Mouse (Mus musculus): Measurements from ENCODE around the gene Arid3c.
"Not testable (repeated sequence)": the region's sequence is repeated elsewhere in the genome, so short reads cannot be mapped to it uniquely, and the experiment has no call there.

Arid3c gene

DNA sequence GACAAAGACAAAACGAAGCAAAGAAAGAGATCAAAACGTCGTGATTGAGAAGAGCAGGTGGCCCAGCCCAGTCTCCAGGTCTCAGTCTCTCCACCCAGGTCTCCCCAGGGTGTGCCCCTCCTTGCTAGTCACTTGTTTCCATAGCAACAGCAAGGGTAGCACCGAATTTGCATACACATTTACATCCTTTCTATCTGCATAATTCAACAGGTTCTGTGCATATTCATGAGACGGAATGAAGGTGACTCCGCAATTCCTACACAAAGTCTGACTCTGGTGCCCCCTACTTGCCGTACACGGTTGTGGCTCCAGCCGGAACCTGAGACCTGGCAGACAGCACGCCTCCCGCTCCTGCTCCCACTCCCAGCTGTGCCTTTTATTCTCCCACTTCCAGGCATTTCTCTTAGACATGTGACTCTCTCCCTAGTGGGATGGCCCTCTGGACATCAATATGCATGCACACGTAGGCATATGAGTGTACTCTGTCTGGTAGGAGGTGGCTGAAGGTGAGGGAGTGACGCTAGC lies 23.9 kb downstream of the Arid3c start:
- CTCF ChIA-PET: interaction anchor here (0.8 kb wide), 1 partner anchor 93 kb away, joined by 3 read pairs; no protein-coding TSS in a partner anchor

DNA sequence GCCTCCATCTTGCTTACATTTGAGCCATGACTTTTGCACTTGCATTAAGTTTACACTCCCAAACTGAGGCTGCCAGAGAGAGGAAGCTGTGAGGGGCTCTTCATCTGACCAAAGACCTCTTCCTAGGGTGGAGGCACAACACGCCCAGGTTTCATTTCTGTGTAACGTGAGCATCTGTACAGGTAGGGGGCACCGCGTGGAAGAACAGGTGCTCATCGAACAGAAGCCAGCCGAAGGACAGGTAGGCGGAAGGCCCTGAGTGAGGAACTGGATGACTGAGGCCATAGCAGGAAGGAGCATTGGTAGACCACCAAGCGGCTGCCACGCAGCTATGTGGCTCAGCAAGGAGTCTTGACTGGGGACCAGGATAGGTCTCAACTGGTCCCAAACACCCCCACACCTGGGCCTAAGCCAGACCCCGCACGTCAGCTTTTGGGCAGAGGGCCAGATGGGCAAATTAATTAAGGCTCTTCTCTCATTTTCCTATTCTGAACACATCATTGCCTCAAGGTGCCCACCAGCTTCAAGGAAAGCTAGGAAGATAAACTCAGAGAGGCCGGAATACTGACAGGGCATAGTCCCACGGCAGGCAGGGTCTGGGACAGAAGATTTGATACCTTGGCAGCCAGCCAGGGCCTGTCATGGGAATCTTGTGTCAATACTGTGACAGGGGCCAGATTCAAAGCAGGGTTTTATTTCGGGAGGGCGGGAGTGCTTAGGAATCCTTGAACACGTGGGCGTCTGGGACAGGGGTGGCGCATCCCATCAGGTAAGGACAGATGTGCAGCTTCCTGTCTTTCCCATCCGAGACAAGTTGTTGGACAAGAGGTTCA lies 24.8 kb downstream of the Arid3c start:
- CTCF ChIA-PET: no interaction called here

DNA sequence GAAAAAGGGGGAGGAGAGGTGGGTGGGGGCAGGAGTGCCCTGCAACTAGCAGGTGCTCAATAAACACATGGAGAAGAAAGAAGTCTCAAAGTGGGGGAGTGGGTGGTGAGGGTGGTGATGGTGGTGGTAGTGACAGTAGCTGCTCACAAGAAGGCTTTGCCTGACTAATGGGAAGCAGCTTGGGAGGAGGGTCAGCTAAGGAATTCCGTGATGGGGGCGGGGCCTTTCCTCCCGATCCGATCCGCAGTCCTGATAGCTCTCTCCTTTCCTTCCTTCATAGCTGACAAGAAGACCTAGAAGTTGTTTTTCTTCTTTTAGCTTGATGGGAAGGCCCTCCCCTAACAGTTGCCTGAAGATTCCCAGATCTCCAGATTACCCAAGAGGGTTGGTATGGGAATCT lies 26.3 kb downstream of the Arid3c start:
- CTCF ChIA-PET: no interaction called here

DNA sequence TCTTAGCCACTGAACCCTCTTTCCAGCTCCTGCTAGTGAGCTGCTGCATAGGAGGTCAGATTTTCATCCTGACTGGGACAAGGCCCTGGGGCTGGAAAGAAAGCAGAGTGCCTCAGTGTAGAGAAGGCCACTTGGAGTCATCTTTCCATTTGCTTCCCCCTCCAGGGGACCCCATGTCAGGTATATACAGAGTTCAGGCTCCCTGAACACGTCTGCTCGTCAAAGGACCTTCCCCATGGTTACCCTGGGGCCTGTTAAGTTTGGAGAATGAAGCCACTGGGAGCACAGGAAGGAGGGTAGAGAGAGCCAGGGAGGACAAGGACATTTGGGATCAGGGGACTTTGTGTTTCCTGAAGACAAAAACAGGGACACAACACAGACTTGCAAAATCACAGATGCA lies 28.7 kb downstream of the Arid3c start:
- CTCF ChIA-PET: not testable (repeated sequence)

DNA sequence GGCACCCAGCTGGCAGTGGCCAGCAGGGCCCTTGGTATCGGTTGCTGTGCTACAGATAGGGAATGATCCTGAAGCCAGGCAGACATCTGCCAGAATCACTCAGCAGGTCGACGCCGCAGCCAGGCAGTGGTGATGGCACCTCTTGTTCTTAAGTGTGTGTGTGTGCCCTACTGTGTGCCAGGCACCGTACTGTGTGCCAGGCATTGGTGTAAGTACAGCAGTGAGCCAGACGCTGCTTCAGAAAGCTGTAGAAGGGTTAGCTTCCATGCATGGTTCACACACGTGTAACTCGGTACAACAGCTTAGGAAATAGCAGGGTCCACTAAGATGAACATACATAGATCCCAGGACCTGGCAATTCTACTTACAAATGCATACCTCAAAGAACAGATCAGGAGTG lies 30.7 kb downstream of the Arid3c start:
- CTCF ChIA-PET: not testable (repeated sequence)

DNA sequence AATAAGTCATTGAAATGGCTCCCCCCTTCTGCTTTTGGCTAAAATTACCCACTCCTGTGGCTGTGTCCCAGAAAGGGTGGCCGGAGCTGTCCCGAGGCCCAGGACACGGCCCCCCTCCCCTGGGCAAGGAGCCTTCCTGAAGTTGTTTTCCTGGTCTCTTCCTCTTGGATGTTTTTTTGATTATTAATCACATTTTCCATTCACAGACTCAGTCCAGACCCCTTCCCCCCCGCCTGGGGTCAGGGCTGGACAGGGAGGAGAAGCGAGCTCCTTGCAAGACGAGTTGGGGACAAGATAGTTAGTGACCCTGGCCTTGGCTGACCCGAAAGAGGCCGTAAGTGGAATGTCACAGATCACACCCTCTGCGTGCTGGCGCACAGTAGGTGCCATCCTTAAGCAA lies 31.2 kb downstream of the Arid3c start, which contains the start of gene Il11ra1:
Gene Il11ra1 (plus strand): TSS at position 207 of the 400 bp plus-strand sequence.
- CTCF ChIA-PET: not testable (repeated sequence)

DNA sequence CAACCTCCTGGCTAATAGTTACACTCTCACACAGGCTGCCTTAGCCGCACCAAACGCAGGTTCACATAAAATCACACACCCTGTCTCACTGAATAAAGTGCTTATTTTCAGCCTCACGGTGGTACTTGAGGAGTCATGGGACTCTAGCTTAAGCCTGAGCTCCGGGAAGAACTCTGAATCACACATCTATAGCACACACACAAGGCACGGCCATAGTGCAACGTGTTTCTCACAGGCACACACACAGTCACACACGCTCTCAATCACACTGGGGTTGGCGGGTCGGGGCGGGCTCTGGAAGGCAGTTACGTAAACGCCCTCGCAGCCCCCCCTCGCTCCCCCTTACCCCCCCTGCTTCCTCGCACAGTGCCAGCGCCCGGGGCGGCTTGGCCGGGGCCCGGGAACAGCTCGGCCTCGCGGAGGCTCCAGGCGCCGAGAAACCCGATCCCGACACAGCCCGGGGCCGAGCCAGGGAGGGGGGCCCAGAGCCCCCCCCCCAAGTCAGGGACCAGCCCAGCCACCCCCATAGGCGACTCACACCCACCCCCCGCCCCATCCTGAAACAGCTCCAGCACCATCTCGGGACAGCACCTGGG lies 32.4 kb downstream of the Arid3c start:
- CTCF ChIA-PET: not testable (repeated sequence)

DNA sequence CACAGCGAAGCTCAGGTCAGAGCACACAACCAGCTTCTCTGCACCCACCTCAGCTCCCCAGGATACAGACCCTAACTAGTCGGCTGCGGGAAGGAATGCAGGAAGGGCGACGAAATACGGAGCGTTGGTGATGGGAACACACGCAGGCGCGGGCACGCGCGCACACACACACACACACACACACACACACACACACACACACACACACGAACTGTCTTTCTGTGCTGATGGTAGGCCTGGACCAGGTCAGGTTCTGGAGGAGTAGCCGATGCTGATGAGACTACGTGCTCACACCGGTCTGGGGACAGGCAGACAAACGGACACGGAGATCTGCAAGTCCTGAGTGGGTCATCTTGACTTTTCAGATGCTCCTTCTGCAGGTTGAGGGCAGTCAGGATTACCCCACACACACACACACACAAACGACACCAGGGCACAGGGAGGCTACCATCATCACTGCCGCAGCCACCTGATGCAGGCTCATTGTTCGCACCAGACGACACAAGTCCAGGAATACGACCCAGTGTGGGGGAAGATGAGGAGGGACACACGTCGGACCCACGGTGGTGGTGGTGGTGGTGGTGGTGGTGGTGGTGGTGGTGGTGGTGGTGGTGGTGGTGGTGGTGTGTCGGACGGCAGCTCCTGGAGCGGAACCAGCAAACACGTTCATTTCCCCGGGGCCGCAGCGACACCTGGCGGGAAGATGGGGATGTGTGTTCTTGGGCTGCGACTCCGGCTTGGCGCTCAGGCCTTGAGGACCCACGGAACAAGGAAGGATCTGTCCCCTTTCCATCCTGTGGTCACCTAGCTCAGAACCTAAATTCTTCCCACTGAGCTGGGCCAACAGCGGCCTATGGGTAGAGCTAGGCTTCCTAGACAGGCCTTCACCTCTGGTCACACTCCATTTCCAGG lies 33.8 kb downstream of the Arid3c start, which contains the start of gene Cntfr:
Gene Cntfr (minus strand): TSS at position 160 of the 912 bp plus-strand sequence.
- CTCF ChIA-PET: not testable (repeated sequence)

DNA sequence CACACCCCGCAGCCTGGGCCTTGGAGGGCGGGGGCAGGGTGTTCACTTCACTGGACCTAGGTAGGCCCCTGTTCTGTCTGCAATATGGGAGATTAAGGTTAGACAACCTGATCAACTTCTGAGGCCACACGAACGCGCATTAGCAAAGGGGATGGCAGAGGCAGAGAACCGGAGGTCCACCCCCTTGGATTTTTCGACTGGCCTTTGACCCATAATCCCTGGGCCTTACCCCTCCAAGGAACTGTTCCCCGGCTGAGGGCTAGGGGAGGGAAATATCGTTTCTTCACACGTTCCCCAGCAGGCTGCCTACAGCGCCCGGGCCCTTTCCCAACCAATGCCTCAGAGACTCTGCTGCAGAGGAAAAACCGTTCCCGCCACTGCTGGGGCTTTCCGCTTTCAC lies 34.5 kb downstream of the Arid3c start:
- CTCF ChIA-PET: not testable (repeated sequence)

DNA sequence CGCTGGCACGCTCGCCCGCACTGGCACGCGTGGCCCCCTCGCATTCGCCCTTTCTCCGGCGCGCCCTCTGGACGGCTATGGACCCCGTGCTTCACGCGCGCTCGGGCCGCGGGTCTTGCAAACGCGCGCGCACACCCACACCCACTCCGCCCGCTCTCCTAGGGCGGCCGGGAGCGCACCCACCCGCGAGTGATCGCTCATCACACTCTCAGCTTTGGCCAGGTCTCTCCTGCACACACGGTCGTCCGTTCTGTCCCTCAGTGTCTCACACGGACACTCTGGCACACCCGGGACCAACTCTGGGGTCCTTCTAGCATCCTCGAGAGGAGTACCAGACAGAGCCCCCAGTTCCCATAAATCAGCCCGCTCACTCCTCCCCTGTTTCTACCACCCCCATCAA lies 35.1 kb downstream of the Arid3c start:
- CTCF ChIA-PET: not testable (repeated sequence)

DNA sequence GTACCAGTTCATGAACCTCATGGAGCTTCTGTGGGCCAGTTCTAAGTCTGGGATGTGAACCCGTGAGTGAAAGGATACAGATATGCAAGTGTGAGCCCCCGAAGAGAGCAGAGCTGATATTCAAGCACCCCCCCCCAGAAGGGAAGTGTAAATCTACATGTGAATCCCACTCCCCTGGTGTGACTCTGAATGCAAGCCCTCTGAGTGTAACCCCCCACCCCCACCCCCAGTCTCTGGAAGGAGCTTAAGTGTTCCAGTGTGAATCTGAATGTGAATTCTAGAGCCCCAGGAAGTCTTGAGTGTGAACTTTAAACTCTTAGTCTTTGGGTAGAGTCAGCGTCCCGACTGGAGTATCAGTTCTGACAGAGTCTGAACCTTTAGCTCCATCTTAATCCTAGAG lies 37.4 kb downstream of the Arid3c start:
- CTCF ChIA-PET: not testable (repeated sequence)

DNA sequence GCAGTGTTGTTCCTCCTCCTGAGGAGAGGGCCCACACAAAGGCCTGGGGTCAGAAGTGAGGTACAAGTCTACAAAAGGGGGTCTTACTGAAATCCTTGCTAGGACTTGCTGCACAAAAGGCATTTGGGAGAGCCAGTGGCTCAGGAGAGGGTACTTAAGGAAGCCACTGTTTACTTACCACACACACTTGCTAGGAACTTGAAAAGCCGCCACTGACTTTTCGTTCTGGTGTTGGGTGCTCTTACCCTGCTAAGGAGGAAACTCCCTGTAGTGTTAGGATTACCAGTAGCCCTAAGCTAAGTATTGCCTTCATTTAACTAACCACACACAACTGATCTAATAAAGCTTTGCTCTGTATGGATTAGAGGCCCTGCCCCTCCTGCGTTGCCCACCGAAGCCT lies 40.9 kb downstream of the Arid3c start:
- CTCF ChIA-PET: not testable (repeated sequence)

DNA sequence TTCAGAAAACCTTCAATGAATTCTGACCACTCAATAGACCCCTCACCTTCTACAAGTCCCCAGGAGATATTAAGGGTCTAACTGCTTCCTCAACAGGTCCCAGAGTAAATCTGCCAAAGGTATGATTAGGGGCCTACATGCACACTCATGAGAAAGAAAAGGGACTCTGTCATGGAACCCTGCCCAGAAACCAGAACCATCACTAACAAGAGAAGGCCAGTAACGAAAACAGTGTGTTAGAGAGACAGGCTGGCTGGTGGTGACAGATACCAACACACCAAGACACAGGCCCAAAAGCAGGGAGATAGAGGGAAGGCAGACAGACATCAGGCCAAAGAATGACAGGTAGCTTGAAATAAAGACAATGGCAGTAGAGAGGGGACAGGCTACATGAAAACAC lies 42.4 kb downstream of the Arid3c start:
- CTCF ChIA-PET: not testable (repeated sequence)

DNA sequence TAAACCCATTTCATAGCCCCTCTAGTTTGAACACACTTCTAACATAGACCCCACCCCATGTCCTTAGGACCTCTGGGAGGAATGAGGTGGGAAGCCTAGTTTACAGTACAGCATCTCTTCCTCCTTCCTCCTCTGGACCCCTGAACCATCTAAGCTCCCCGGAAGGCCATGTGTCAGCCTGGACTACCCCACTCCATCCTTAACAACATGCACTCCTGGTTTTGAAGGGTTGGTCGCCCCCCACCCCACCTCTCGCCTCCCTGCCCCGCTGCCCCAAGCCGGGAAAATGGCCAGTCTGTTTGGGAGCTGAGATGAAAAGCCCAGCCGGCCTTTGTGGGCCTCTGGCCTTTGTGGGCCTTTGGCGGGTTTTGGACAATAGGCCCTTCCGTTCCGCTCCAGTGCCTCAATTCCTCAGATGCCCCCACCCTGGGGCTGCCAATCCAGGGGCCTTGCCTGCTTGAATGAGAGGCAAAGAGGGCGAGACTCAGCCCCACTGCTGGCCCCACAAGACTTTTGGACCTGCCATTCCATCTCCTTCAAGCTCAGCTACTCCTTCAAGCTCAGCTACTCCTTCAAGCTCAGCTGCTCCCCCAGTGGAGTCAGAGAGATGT lies 45.0 kb downstream of the Arid3c start:
- CTCF ChIA-PET: not testable (repeated sequence)

DNA sequence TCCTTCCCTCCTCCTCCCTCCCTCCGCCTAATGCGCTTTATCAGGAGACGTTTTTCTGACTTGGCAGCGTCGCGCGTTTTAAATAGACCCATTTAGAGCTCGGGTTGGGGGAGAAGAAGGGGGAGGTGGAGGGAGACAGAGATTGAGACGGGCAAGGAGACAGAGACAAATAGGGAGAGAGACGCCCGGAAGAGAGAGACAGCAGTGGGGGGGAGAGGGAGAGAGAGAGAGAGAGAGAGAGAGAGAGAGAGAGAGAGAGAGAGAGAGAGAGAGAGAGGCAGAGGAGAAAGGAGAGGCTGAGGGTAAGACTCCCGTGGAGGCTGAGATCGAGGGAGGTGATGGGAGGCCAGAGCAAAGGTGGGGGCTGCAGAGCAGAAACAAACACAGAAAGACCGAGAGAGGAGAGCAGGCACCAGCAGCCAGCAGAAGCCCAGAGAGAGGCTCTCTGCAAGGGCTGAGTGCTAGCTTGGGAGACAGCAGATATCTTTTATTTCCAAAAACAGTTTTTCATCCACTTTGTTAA lies 46.0 kb downstream of the Arid3c start:
- CTCF ChIA-PET: not testable (repeated sequence)

DNA sequence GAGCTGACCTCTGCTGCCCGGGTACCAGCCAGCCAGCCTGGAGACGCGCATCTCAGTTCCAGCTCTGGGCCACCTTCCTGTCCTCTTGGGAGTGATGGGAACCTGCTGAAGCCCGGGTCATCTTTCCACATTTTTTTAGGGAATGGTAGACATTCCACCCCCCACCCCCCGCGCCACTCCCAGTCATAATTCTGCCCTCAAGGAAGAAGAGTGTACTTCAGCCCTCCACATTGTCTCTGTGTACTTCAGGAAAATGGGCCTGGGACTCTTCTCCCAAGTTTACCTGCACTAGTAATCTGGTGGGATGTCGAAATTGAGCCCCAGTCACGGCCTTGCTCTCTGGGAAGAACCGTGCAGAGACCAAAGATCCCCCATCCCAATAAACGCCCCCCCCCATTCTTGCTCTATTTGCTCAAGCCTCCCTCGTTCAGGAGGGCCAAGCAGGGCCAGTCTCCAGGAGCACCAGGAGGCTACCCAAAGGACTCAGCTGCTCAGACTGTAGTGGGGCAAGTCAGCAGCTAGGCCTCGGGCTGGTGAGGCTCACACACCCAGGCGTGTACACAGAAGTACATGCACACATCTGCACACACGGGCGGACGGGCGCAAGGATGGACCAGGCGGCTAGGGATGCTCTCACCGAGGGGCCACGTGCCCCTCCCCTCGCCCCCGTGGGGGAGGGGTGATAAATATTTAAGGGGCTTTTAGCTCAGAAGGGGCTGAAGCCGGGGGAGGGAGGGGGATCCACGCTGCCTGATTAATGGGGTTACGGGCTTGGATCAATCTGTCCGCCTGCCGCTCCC lies 46.6 kb downstream of the Arid3c start:
- CTCF ChIA-PET: not testable (repeated sequence)

DNA sequence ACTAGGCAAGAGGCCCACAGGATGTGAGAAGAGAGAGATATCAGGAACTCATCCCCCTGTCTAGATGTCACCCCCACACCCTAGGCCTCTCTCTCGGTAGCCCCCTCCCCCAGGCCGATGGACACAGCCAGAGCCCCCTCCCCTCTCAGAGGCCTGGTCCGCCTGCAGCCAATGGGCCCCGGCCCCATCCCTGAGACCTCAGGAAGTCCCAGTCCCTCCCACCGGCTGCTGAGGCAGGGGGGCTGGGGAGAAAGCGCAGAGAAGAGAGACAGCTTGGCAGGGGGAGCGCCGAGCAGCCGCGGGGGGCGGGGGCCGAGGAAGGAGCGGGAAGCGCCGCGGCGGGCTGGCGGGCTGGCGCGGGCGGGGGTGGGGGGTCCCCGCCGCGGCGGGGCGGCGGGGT lies 47.6 kb downstream of the Arid3c start:
- CTCF ChIA-PET: not testable (repeated sequence)

DNA sequence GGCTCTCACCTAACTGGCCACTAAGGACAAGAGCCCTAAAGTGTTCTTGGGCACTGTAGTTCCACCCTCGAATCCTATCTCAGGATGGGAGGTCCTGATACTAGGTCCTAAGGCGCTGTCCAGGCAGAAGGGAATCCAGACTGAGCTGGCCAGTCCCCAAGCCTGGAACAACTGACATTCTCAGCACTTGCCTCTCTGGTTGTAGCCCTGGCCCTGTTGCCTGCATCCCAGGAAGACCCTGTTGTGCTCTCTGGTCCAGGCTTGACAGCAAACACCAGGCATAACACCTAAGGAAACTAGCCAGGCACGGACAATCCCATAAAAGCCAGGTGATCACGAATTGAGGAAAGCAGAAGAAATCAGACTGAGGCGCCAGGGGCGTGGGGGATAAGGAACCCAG lies 48.2 kb downstream of the Arid3c start:
- CTCF ChIA-PET: no interaction called here

DNA sequence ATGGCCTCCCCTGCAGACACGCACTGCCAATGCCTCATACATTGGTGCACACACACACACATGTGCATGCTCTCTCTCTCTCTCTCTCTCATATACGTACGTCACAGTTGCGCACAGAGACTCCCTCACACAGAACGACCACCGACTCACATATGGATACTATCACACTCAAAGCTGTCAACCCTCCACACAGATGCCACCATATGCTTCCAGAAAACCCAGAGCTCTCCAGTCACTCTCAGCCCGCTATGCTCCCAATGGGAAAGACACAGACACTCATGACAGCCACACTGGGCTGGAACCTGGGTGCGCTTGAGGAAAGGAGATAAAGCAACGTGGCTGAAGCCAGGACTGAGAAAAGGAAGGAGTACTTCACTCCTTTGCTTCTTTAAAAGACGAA lies 49.0 kb downstream of the Arid3c start:
- CTCF ChIA-PET: no interaction called here

DNA sequence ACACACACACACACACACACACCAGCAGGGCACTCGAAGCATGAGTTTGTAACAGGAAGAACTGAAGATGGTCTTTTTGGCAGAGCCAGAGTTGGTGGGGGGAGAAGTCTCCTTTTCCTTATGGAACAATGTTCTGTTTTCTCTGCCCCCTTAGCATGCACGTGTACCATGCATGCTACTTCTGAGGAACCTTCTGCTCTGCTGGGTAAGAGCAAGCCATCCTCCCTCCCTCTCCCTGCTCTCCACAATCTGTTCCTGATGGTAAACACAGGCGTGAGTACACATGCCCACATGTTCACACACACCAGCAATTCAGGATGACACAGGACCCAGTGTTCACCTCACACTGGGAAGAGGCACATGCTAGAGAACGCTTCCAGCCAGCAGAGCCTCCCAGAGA lies 49.8 kb downstream of the Arid3c start:
- CTCF ChIA-PET: no interaction called here

DNA sequence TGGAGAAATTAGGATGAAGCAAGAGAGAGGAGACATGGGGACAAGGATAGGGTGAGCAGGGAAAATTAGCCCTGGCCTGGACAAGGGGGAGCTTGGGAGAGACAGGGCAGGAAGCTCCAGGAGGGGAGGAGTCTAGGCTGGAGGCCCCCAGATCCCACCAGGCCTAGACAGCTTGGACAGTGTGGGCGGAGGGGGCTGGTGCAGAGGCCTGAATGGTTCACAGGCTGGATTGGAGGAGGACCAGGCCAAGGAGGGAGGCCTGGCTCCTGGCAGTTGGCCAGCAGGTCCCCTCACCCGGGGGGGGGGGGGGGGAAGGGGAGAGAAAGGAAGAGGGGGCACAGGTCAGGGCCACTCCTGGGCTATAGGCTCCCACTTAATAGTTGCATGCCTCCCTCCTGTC lies 51.7 kb downstream of the Arid3c start:
- CTCF ChIA-PET: no interaction called here

Measured in spleen, embryonic (tissue).